8 mouse cellular contexts compared by ENCODE assay signal in the genomic region with DNA sequence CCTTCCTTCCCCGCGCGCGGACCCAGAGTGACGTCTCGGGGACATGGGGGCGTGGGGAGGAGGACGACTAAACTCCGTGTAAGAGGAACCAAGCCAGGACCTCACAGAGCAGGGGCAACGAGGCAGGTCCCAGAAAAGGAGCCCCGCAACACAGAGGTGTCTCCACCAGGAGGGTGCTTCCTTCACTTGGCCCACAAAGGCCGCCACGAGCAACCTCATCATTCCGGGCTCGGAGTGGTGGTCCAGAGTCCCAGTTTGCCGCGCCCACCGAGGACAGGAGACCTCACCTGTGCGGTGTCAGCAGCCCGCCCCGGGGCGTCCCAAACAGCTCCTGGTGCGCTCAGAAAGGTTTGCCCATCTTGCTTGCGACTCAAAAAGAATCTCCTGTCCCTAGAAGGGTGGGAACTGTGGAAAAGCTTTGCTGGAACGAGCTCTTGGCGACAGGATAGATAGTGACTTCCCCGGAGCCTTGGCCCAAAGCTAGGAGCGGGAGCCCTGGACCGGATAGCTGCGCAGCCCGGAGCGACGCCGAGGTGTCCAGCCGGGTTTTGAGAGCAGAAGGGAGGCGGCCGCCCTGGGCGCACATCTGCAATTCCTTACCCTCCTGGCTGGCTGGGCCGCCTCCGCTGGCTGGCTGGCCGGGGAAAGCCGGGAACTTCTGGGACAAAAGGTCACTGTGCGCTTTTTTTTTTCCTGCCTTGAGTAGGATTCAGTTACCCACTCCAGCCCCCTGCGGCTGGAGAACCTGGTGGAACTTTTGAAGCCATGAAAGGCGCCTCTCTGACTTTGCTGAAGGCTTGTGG. TPM values are rescaled to one million over a fixed set of nuclear protein-coding genes. Genes with fewer than 3 reads are reported as not detected.
A peak's percentile ranks its signal among the peaks of the same experiment; 100 is the strongest.
DNase-seq lines count a peak whose midpoint lies in the region; ATAC-seq and TF ChIP-seq lines count a peak whose summit lies in the region.

No protein-coding gene starts in this region.

- H3K9ac ChIP-seq in forebrain, embryonic 16.5 days (replicated peaks; ENCODE audit: low read depth, low read length) = peak overlapping the region; percentile 71
- peak overlapping the region; percentile 80 for H3K9ac ChIP-seq in limb, embryonic 12.5 days (replicated peaks)
- peak overlapping the region; percentile 67 for H3K9ac ChIP-seq in midbrain, embryonic 12.5 days (replicated peaks)

- H3K4me2 ChIP-seq in forebrain, embryonic 16.5 days (ENCODE audit: low read length) = peak overlapping the region; percentile 76
- H3K4me2 ChIP-seq in limb, embryonic 12.5 days = peak overlapping the region; percentile 89
- peak overlapping the region; percentile 98 for H3K4me2 ChIP-seq in midbrain, embryonic 12.5 days (replicated peaks)

- H3K36me3 ChIP-seq in G1E (replicated peaks) = no peaks in the 10 kb centered on the region
- H3K36me3 ChIP-seq in forebrain, embryonic 16.5 days (ENCODE audit: control insufficient read depth, insufficient read depth) = no peaks in the 10 kb centered on the region
- peaks cover 3% of the 10 kb centered on the region; the same call in 1 of the 2 replicates for H3K36me3 ChIP-seq in limb, embryonic 12.5 days
- H3K36me3 ChIP-seq in midbrain, embryonic 12.5 days = no peaks in the 10 kb centered on the region

- H3K27ac ChIP-seq in forebrain, embryonic 16.5 days (ENCODE audit: low read length) = no peak overlapping the region
- peak overlapping the region; percentile 91 for H3K27ac ChIP-seq in limb, embryonic 12.5 days
- H3K27ac ChIP-seq in midbrain, embryonic 12.5 days (replicated peaks) = no peak overlapping the region

- WGBS in forebrain, embryonic 16.5 days = 1% methylated on average over 44 of the region's 45 CpGs
- under 1% methylated on average over 44 of the region's 45 CpGs for WGBS in limb, embryonic 12.5 days
- 2% methylated on average over 45 of the region's 45 CpGs for WGBS in midbrain, embryonic 12.5 days

- no peak for TF ChIP-seq CTCF in G1E (IDR thresholded peaks at IDR 0.05; ENCODE audit: low read depth, low read length)

- no peaks in the 10 kb centered on the region for H3K9me3 ChIP-seq in G1E (replicated peaks)
- no peaks in the 10 kb centered on the region for H3K9me3 ChIP-seq in forebrain, embryonic 16.5 days (ENCODE audit: control insufficient read depth, low read length)
- no peaks in the 10 kb centered on the region for H3K9me3 ChIP-seq in limb, embryonic 12.5 days
- no peaks in the 10 kb centered on the region for H3K9me3 ChIP-seq in midbrain, embryonic 12.5 days

- H3K27me3 ChIP-seq in G1E (ENCODE audit: insufficient read depth, low read length) = peaks cover 67% of the 10 kb centered on the region
- no peaks in the 10 kb centered on the region for H3K27me3 ChIP-seq in forebrain, embryonic 16.5 days (replicated peaks; ENCODE audit: control insufficient read depth, insufficient read depth, low read length)
- no peaks in the 10 kb centered on the region for H3K27me3 ChIP-seq in limb, embryonic 12.5 days
- peaks cover 37% of the 10 kb centered on the region for H3K27me3 ChIP-seq in midbrain, embryonic 12.5 days

- no peak for ATAC-seq in G1E (ENCODE audit: extremely low read depth, insufficient number of reproducible peaks, low FRiP score, poor library complexity, severe bottlenecking)
- ATAC-seq in forebrain, embryonic 16.5 days = peak; percentile 3
- peak; percentile 50 to 57; a peak in 2 of 4 replicates for ATAC-seq in hematopoietic stem cell, adult 5-6 weeks (replicated peaks in 1 of 2; ENCODE audit: insufficient read depth in 1 of 2, low FRiP score in 2 of 2, low TSS enrichment in 1 of 2, low read depth in 1 of 2, poor library complexity in 2 of 2, severe bottlenecking in 2 of 2)
- ATAC-seq in limb, embryonic 12.5 days (ENCODE audit: insufficient number of reproducible peaks, insufficient read depth, low FRiP score, low TSS enrichment, low read depth) = peak; percentile 34
- peak; percentile 72; the same call in 1 of the 2 replicates for ATAC-seq in midbrain, embryonic 12.5 days (ENCODE audit: low FRiP score, low read depth)
- no peak for ATAC-seq in cerebellum, adult (ENCODE audit: insufficient number of reproducible peaks, low FRiP score, low TSS enrichment)

- peak; percentile 14 for DNase-seq in G1E (ENCODE audit: low spot score)
- peak; percentile 63 for DNase-seq in adrenal gland, postnatal 14 days
- peak; percentile 28 for DNase-seq in testis, postnatal 14 days (ENCODE audit: low spot score)

- peak overlapping the region; percentile 62; the same call in 1 of the 2 replicates for H3K4me3 ChIP-seq in G1E (ENCODE audit: low read depth, low read length)
- peak overlapping the region; percentile 66 for H3K4me3 ChIP-seq in forebrain, embryonic 16.5 days (replicated peaks; ENCODE audit: low read length)
- peak overlapping the region; percentile 74 for H3K4me3 ChIP-seq in limb, embryonic 12.5 days (replicated peaks)
- H3K4me3 ChIP-seq in midbrain, embryonic 12.5 days = peak overlapping the region; percentile 56

- peaks cover 24% of the 10 kb centered on the region for H3K4me1 ChIP-seq in G1E (ENCODE audit: insufficient read depth, low read depth, low read length)
- H3K4me1 ChIP-seq in forebrain, embryonic 16.5 days (replicated peaks; ENCODE audit: control insufficient read depth, insufficient read depth, low read length) = peaks cover 6% of the 10 kb centered on the region
- peaks cover 30% of the 10 kb centered on the region for H3K4me1 ChIP-seq in limb, embryonic 12.5 days (replicated peaks)
- peaks cover 17% of the 10 kb centered on the region for H3K4me1 ChIP-seq in midbrain, embryonic 12.5 days

RNA-seq across cellular contexts. Expression of gene Gfpt2, which starts 0.6 kb away (rescaled TPM):
- not detected in 2 replicates for total RNA-seq in G1E (2014; fragmentation: Nextera tagmentation)
- 0.22 and 0.23 TPM in 2 replicates for total RNA-seq in G1E (2017)
- polyA plus RNA-seq in G1E (2012) = not detected in 2 replicates
- 5.6 and 6.0 TPM in 2 replicates for total RNA-seq in adrenal gland, postnatal 14 days (2021)
- 13.3 and 16.6 TPM in 2 replicates for polyA plus RNA-seq in forebrain, embryonic 16.5 days (2015; fragmentation: Nextera tagmentation; extraction: Ambion mirVana)
- total RNA-seq in hematopoietic stem cell, adult 5-6 weeks (2017) = 1.0 and 1.4 TPM in 2 replicates
- polyA plus RNA-seq in limb, embryonic 12.5 days (2016; fragmentation: Nextera tagmentation; extraction: Ambion mirVana) = 37.0 and 37.5 TPM in 2 replicates
- 6.8 and 11.3 TPM in 2 replicates for polyA plus RNA-seq in midbrain, embryonic 12.5 days (2016; fragmentation: Nextera tagmentation; extraction: Ambion mirVana)

RNA-seq across cellular contexts. Expression of gene Mapk9, which starts 52.0 kb away (rescaled TPM):
- 47.9 and 50.8 TPM in 2 replicates for total RNA-seq in G1E (2014; fragmentation: Nextera tagmentation)
- 29.3 and 39.1 TPM in 2 replicates for total RNA-seq in G1E (2017)
- polyA plus RNA-seq in G1E (2012) = 6.5 and 7.8 TPM in 2 replicates
- 59.6 and 61.1 TPM in 2 replicates for total RNA-seq in adrenal gland, postnatal 14 days (2021)
- polyA plus RNA-seq in forebrain, embryonic 16.5 days (2015; fragmentation: Nextera tagmentation; extraction: Ambion mirVana) = 45.7 and 48.5 TPM in 2 replicates
- total RNA-seq in hematopoietic stem cell, adult 5-6 weeks (2017) = 58.9 and 59.2 TPM in 2 replicates
- 38.6 and 44.5 TPM in 2 replicates for polyA plus RNA-seq in limb, embryonic 12.5 days (2016; fragmentation: Nextera tagmentation; extraction: Ambion mirVana)
- 45.9 and 46.1 TPM in 2 replicates for polyA plus RNA-seq in midbrain, embryonic 12.5 days (2016; fragmentation: Nextera tagmentation; extraction: Ambion mirVana)

Comparison
In these comparisons a context has a peak if more than half of its experiments do, and no peak if none do; other contexts are left out.
1. ATAC-seq: peak in forebrain, embryonic 16.5 days (single experiment), hematopoietic stem cell, adult 5-6 weeks (2 of 2), limb, embryonic 12.5 days (single experiment) and midbrain, embryonic 12.5 days (single experiment); none in G1E (single experiment) and cerebellum, adult (single experiment).
2. Peak in every context shown above with its lines, with median percentiles within 50 percentile points of each other: DNase-seq, H3K4me3 ChIP-seq, H3K4me2 ChIP-seq and H3K9ac ChIP-seq.